Mouse (Mus musculus) stomach, postnatal 0 days (tissue): ENCODE data around the gene Gm14305.
"Not testable (repeated sequence)": the region's sequence is repeated elsewhere in the genome, so short reads cannot be mapped to it uniquely, and the experiment has no call there.

Source experiments
- CTCF ChIP-seq: IDR thresholded peaks from 2 replicates; pipeline ENCODE4 v1.5.1; 2016; ENCODE audit warnings: antibody characterized with exemption, low read depth, mild to moderate bottlenecking, moderate library complexity
- EP300 ChIP-seq: optimal IDR thresholded peaks from 2 replicates; pipeline ENCODE3; 2016; ENCODE audit warnings: antibody characterized with exemption

DNA sequence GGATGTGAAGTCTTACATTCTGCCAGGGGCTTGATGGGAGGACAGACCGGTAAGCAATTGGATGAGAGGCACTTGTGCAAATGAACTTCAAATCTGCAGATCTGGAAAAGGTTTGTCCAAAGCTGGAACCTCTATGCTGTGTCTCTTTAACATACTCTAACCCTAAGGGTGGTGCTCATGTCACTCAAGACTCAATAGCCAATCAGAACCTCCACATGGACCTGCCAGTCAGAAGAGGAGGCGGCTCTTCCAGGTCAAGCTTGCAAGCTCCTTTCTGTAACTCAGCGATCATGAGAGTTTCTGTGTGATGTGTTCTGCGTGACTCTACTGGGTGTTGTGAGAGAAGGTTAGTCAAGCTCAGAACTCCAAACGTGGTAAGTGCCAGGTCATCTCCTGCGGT lies at the start of gene Gm14305:
- not testable (repeated sequence) for TF ChIP-seq CTCF, EP300
